Mouse (Mus musculus) T-helper 17 cell (primary cell): ENCODE results near the gene Shisa6.

Experiments
- in situ Hi-C, 2 experiments: fragments of 300-600 bp; cut with MboI, MseI; formaldehyde crosslinking; loops; 1 replicate in 1 of 2; 2 replicates in 1 of 2; pipeline ENCODE4 v1.15.1; 2025; ENCODE audit warnings: high pct_unique_total_duplicates in 2 of 2

Gene Shisa6

GRCm38 (mm10) chr11:66247115-66247514 lies 278.6 kb downstream of the Shisa6 start:
- in situ Hi-C loops = no loop called here

DNA sequence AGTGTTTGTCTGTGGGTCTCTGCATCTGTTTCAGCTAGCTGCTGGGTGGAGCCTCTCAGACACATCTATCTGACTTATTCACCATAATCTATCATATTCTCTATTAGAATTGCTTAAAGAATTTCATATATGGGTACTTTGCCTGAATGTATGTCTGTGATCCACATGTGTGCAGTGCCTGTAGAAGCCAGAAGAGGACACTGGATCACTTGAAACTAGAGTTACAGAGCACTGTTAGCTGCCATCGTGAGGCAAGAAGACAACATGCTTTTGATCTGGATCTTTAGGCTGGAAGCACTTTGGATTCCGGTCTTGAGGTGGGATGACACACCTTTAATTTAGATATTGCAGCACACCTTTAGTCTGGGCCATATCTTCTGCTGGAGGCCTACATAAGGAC lies 289.2 kb downstream of the Shisa6 start:
- in situ Hi-C loops = no loop called here

GRCm38 (mm10) chr11:66232891-66233290 lies 292.9 kb downstream of the Shisa6 start:
- in situ Hi-C loops = no loop called here

- in situ Hi-C loops = no loop called here
Observed at GRCm38 (mm10) chr11:66222133-66222532, 303.6 kb downstream of the Shisa6 start.

DNA sequence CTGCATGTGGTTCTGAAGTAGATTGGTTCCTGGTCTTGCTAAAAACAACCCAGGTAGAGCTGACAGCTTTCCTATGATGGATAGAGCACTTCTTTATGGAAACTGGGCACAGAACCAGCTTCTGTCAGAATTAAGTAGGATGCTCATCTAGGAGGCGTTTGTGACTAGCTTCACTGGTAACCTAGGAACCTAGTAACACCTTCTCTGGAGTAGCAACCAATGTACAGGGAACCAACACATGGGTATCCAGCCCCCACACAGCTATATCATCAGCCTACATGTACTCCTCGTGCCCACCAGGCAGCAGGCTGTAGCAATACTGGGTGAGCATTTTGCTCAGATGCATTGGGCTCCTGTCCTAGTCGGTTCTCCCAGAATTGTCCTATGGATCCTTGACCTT lies 307.3 kb downstream of the Shisa6 start:
- in situ Hi-C loops = no loop called here

GRCm38 (mm10) chr11:66188627-66189287 lies 337.0 kb downstream of the Shisa6 start:
- in situ Hi-C loops = no loop called here

GRCm38 (mm10) chr11:66188146-66188545 lies 337.6 kb downstream of the Shisa6 start:
- in situ Hi-C loops = no loop called here

DNA sequence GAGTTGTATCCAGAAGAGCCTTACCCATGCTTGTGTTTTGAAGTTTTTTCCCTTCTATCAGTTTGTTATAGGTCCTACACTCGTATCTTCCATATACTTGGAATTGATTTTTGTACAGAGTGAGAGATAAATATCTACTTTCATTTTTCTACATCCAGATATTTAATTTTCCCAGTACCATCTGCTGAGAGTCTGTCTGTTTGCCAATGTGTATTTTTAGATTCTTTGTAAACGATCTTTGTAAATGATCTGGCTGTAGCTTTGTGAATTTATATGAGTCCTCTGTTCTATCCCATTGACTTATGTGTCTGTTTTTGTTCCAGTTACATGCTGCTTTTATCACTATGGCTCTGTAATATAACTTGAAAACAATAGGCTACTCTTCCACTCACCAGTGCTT lies 348.0 kb downstream of the Shisa6 start:
- in situ Hi-C loops = no loop called here

GRCm38 (mm10) chr11:66167801-66168651 lies 357.7 kb downstream of the Shisa6 start, which contains the start of gene Dnah9:
Gene Dnah9 (minus strand): TSS chr11:66168551.
- in situ Hi-C loops = loop anchor here in 1 of 2 experiments (10.0 kb wide), 1 partner anchor 513 kb away; no protein-coding TSS in a partner anchor

DNA sequence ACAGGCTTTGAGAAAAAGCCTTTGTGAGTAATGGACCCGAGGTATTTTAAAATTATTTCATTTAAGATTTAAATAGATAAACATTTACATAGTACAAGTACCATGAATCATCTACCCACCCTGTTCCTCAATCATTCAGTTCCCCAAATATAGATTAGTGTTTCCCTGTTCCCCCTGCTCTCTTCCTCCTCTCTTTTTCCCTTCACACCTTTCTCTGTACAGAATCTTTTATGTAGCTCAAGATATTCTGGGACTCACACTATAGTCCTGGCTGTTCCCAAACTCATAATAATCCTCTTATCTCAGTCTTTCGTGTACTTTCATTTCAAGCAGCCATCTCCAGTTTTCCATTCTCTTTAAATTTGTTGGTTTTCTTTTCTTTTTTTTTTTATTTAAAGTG lies 361.7 kb downstream of the Shisa6 start:
- in situ Hi-C loops = loop anchor here in 1 of 2 experiments (10.0 kb wide), 1 partner anchor 509 kb away; no protein-coding TSS in a partner anchor
